Mouse (Mus musculus) stomach, embryonic 14.5 days (tissue): ENCODE measurements around the gene Dntt. TPM values are rescaled to one million over a fixed set of nuclear protein-coding genes. Genes with fewer than 3 reads are reported as not detected.

ENCODE experiments used
- ATAC-seq: fragments of 200-750 bp; cut with Nextera tagmentation; 2 replicates; pipeline ENCODE4 v1.8.0; 2017; ENCODE audit warnings: low read depth, moderate TSS enrichment; ENCODE audit not compliant: insufficient number of reproducible peaks, insufficient read depth, low FRiP score
- H3K27ac ChIP-seq: fragments of 300-500 bp; sonication (generic); 2 replicates; pipeline ENCODE4 v1.5.1; 2014; ENCODE audit warnings: mild to moderate bottlenecking, low read length, moderate library complexity, mixed read lengths
- H3K27me3 ChIP-seq: fragments of 300-500 bp; sonication (generic); 2 replicates; pipeline ENCODE4 v1.6.1; 2014; ENCODE audit warnings: low read length, control low read depth, mixed read lengths; ENCODE audit not compliant: control insufficient read depth, insufficient read depth
- H3K36me3 ChIP-seq: fragments of 300-500 bp; sonication (generic); 2 replicates; pipeline ENCODE4 v1.6.1; 2014; ENCODE audit warnings: mild to moderate bottlenecking, control low read depth, low read length, moderate library complexity, mixed read lengths; ENCODE audit not compliant: control insufficient read depth, insufficient read depth
- H3K4me1 ChIP-seq: fragments of 300-500 bp; sonication (generic); 2 replicates; pipeline ENCODE4 v1.6.1; 2014; ENCODE audit warnings: low read length, control low read depth, mixed read lengths; ENCODE audit not compliant: control insufficient read depth, insufficient read depth
- H3K4me2 ChIP-seq: fragments of 300-500 bp; sonication (generic); replicated peaks from 2 replicates; pipeline ENCODE4 v1.6.1; 2014; ENCODE audit warnings: low read depth, low read length, control low read depth
- H3K4me3 ChIP-seq: fragments of 300-500 bp; sonication (generic); 2 replicates; pipeline ENCODE4 v1.5.1; 2014; ENCODE audit warnings: low read depth, low read length, control low read depth
- H3K9ac ChIP-seq: fragments of 300-500 bp; sonication (generic); replicated peaks from 2 replicates; pipeline ENCODE4 v1.6.1; 2014; ENCODE audit warnings: low read depth, mild to moderate bottlenecking, control low read depth, low read length, moderate library complexity, mixed read lengths
- H3K9me3 ChIP-seq: fragments of 300-500 bp; sonication (generic); 2 replicates; pipeline ENCODE4 v1.6.1; 2016; ENCODE audit warnings: low read depth, low read length, control low read depth; ENCODE audit not compliant: control insufficient read depth
- WGBS: fragments of 180-500 bp; shearing (Covaris S2); extraction: QIAGEN DNeasy Blood & Tissue Kit; methylation state at CpG from one replicate; pipeline ENCODE4 v1.1.7; 2014; 5-methylcytosine and 5-hydroxymethylcytosine counted together
- polyA plus RNA-seq: library from polyadenylated mRNA; unstranded; fragments of >200 nt; fragmentation: Nextera tagmentation; extraction: Ambion mirVana; gene quantifications from 2 replicates; pipeline ENCODE4 v1.2.1, GENCODE M21; 2014

The Dntt gene
- polyA plus RNA-seq, 1 experiment from 2014 or later, result not detected

DNA sequence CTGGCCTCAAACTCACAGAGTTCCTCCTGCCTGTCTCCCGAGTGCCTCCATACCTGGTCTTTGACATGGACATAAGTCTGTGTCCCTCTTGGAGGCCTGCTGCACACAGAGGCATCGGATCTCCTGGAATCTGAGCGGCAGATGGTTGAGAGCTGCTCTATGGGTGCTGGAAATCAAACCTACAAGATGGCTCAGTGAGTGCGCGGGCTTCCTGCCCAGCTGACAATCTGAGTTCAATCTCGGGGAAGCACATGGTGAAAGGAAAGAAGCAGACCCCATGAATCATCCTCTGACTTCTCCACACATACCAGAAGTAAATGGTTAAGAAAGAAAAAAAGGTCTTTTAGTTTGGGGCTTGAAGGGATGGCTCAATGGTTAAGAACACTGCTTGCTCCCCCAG is 2.8 kb downstream of the Dntt start:
- ATAC-seq, result no peak
- WGBS, result 77% methylated on average over 6 of the region's 6 CpGs
- Histone ChIP-seq H3K9me3 (no peaks in the 10 kb centered on the region), H3K27me3 (no peaks in the 10 kb centered on the region), H3K36me3 (no peaks in the 10 kb centered on the region), H3K4me2 (no peak overlapping the region), H3K9ac (no peak overlapping the region), H3K4me3 (no peak overlapping the region), H3K4me1 (no peaks in the 10 kb centered on the region), H3K27ac (no peak overlapping the region)

DNA sequence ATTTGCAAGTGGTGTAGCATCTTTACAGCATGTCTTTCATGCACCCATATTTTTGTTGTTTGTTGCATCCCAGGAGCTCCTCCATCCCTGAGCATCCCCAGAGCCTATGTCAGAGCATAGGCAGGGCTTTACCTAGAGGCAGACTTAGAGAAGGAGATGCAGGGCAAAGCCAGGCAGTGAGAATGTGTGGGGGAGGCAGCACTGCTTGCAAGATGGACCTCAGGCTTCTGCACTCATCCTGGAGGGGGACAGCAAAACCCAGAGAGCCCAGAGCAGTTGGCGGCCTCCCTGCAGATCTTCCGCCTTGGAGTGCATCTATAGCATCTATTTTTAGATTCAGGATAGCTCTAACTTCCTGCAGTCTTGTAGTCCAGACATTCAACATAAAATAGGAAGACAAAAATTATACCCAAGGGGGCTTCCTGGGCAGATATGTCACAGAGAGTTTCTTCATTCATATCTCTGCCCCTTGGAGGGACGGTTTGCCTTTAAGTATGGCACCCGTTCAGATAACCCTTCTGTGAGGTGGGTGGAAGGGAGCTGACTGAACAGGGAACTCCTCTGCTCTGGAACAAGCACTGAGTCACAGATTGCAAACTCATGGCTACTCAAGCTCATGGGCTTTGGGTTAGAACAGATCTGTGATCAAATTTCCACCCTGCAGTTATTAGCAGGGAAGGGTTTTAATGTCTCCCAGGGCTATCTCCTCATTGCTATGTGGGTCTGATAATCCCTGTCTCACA is 6.9 kb downstream of the Dntt start:
- WGBS, result 69% methylated on average over 4 of the region's 4 CpGs
- Histone ChIP-seq H3K36me3 (no peaks in the 10 kb centered on the region), H3K9me3 (no peaks in the 10 kb centered on the region), H3K4me3 (no peak overlapping the region), H3K4me2 (no peak overlapping the region), H3K27ac (no peak overlapping the region), H3K27me3 (no peaks in the 10 kb centered on the region), H3K9ac (no peak overlapping the region), H3K4me1 (no peaks in the 10 kb centered on the region)
- no peak for ATAC-seq

- Histone ChIP-seq H3K27ac (no peak overlapping the region), H3K4me3 (no peak overlapping the region), H3K4me1 (no peaks in the 10 kb centered on the region), H3K36me3 (no peaks in the 10 kb centered on the region), H3K27me3 (no peaks in the 10 kb centered on the region), H3K4me2 (no peak overlapping the region), H3K9ac (no peak overlapping the region), H3K9me3 (no peaks in the 10 kb centered on the region)
- WGBS, result 55% methylated on average over 7 of the region's 7 CpGs
- no peak for ATAC-seq
Measured at GRCm38 (mm10) chr19:41039110-41039509, 10.0 kb downstream of the Dntt start.

GRCm38 (mm10) chr19:41045091-41045770 is 16.2 kb downstream of the Dntt start:
- ATAC-seq, result no peak
- H3K27me3 ChIP-seq, result no peaks in the 10 kb centered on the region
- H3K9ac ChIP-seq, result no peak overlapping the region
- H3K4me3 ChIP-seq, result no peak overlapping the region
- no peaks in the 10 kb centered on the region for H3K36me3 ChIP-seq
- no peak overlapping the region for H3K4me2 ChIP-seq
- H3K4me1 ChIP-seq, result no peaks in the 10 kb centered on the region
- H3K9me3 ChIP-seq, result no peaks in the 10 kb centered on the region
- no peak overlapping the region for H3K27ac ChIP-seq
- 32% methylated on average over 10 of the region's 10 CpGs for WGBS

GRCm38 (mm10) chr19:41047437-41048186 is 18.5 kb downstream of the Dntt start:
- no peak overlapping the region for H3K4me3 ChIP-seq
- H3K27me3 ChIP-seq, result no peaks in the 10 kb centered on the region
- H3K9ac ChIP-seq, result no peak overlapping the region
- no peaks in the 10 kb centered on the region for H3K36me3 ChIP-seq
- H3K4me1 ChIP-seq, result no peaks in the 10 kb centered on the region
- no peak overlapping the region for H3K4me2 ChIP-seq
- H3K9me3 ChIP-seq, result no peaks in the 10 kb centered on the region
- no peak overlapping the region for H3K27ac ChIP-seq
- ATAC-seq, result no peak
- 85% methylated on average over 9 of the region's 9 CpGs for whole genome bisulfite sequencing

DNA sequence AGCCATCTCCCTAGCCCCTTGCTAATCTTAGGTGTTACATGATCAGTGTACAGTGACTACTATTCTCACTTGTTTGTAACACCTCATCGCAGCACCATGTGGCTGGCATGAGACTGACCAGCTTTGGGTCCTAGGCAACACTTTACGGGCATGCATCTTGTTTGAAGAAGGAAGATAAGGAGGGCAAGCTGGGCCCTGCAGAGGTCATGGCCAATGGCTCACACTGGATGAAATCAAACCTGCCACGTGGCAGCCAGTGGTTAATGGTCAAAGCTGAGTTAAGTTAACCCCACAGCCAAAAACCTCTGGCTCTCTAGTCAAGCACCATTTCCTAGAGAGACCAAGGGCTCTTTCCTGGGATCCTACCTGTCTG is 19.1 kb downstream of the Dntt start:
- Histone ChIP-seq H3K9me3 (no peaks in the 10 kb centered on the region), H3K27ac (no peak overlapping the region), H3K4me1 (no peaks in the 10 kb centered on the region), H3K27me3 (no peaks in the 10 kb centered on the region), H3K36me3 (no peaks in the 10 kb centered on the region), H3K4me3 (no peak overlapping the region), H3K4me2 (no peak overlapping the region), H3K9ac (no peak overlapping the region)
- 70% methylated on average over 3 of the region's 3 CpGs for WGBS
- no peak for ATAC-seq

GRCm38 (mm10) chr19:41051714-41052113 is 22.6 kb downstream of the Dntt start:
- Histone ChIP-seq H3K9ac (no peak overlapping the region), H3K36me3 (no peaks in the 10 kb centered on the region), H3K9me3 (no peaks in the 10 kb centered on the region), H3K4me3 (no peak overlapping the region), H3K27ac (no peak overlapping the region), H3K27me3 (no peaks in the 10 kb centered on the region), H3K4me1 (no peaks in the 10 kb centered on the region), H3K4me2 (no peak overlapping the region)
- 82% methylated on average over 1 of the region's 1 CpGs for WGBS
- no peak for ATAC-seq

DNA sequence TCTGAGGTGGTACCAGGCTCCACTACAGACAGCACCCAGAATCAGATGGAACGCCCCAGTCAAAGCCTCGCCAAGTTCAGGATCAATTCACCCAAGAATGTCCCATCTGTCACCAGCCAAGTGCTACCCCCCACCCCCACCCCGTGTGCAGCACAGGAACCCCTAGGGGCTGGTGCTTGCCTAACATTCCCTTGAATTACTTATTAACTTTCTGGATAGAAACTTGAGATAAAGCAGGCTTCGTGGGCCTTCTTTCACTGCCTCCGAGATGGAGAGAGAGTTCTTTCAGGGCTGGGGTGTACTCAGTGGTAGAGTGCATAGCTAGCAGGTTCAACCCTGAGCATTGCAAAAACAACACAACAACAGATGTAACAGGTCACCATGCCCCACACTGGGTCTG is 23.2 kb downstream of the Dntt start:
- Histone ChIP-seq H3K4me1 (no peaks in the 10 kb centered on the region), H3K27me3 (no peaks in the 10 kb centered on the region), H3K9me3 (no peaks in the 10 kb centered on the region), H3K9ac (no peak overlapping the region), H3K4me3 (no peak overlapping the region), H3K36me3 (no peaks in the 10 kb centered on the region), H3K27ac (no peak overlapping the region), H3K4me2 (no peak overlapping the region)
- ATAC-seq, result no peak
- WGBS, result 47% methylated on average over 5 of the region's 5 CpGs
